Mouse (Mus musculus): Measurements from ENCODE around the gene Neurl3. TPM values are rescaled to one million over a fixed set of nuclear protein-coding genes. Genes with fewer than 3 reads are reported as not detected.
A peak's percentile ranks its signal among the peaks of the same experiment; 100 is the strongest.

Neurl3 gene
- polyA plus RNA-seq, 1 experiment from 2014 or later = 1.6 TPM

GRCm38 (mm10) chr1:36293470-36293869 is 19.0 kb upstream of the Neurl3 start:
- Histone ChIP-seq H3K4me2 (no peak overlapping the region), H3K9ac (no peak overlapping the region), H3K9me3 (no peaks in the 10 kb centered on the region), H3K27ac (replicated peaks) (no peak overlapping the region), H3K4me3 (no peak overlapping the region), H3K36me3 (no peaks in the 10 kb centered on the region), H3K4me1 (replicated peaks) (no peaks in the 10 kb centered on the region), H3K27me3 (no peaks in the 10 kb centered on the region; the same call in 1 of the 2 replicates)
- ATAC-seq (ENCODE audit: low FRiP score, low read depth) = no peak
- WGBS = 90% methylated on average over 8 of the region's 8 CpGs

DNA sequence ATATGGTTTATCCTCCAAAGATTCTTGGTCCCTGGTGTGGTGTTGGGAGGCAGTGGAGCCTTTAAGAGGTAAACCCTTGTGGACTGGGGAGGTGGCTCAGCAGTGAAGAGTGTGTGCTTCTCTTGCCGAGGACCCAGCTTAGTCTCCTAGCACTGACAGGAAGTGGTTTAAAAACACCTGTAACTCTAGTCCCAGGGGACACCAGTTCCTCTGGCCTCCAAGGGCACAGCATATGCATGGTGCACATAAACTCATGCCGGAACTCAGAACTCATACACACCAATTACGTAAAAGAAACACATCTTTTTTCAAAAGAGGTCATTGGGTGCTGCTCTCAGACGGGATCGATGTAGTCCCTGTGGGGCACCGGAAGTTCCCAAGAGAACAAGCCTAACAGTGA is 7.4 kb upstream of the Neurl3 start:
- ATAC-seq (ENCODE audit: low FRiP score, low read depth) = no peak
- Histone ChIP-seq H3K4me1 (replicated peaks) (no peaks in the 10 kb centered on the region), H3K27me3 (no peaks in the 10 kb centered on the region), H3K9me3 (no peaks in the 10 kb centered on the region), H3K4me3 (no peak overlapping the region), H3K4me2 (no peak overlapping the region), H3K27ac (replicated peaks) (no peak overlapping the region), H3K36me3 (no peaks in the 10 kb centered on the region), H3K9ac (no peak overlapping the region)
- WGBS = 90% methylated on average over 6 of the region's 6 CpGs

- Histone ChIP-seq H3K4me3 (no peak overlapping the region), H3K9ac (no peak overlapping the region), H3K4me1 (replicated peaks) (no peaks in the 10 kb centered on the region), H3K4me2 (no peak overlapping the region), H3K27me3 (no peaks in the 10 kb centered on the region), H3K36me3 (no peaks in the 10 kb centered on the region), H3K27ac (replicated peaks) (no peak overlapping the region), H3K9me3 (no peaks in the 10 kb centered on the region)
- 91% methylated on average over 3 of the region's 3 CpGs for WGBS
- ATAC-seq (ENCODE audit: low FRiP score, low read depth) = no peak
These were observed 6.5 kb upstream of the Neurl3 start for GRCm38 (mm10) chr1:36280938-36281337.

DNA sequence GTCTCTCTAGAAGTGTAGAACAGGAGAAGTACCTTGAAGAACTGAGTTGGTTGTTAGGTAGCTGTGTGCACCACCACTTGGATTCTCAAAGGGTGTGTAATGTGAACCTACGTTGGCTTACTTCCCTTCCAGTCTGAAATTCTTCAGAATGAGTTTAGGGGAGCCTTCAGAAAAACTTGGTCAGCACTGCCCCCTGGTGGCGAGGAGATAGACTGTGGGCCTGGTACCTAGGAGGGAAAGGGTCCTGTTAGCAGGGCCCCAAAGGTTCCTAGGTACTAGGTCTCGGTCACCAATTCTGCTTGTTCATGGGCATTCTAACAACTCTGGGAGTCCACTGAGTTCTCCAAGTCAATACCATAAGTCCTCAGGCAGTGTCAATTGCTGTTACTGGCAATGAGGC is 4.7 kb upstream of the Neurl3 start:
- no peak overlapping the region for H3K27ac ChIP-seq (replicated peaks)
- no peaks in the 10 kb centered on the region for H3K27me3 ChIP-seq
- no peaks in the 10 kb centered on the region for H3K36me3 ChIP-seq
- 32% methylated on average over 3 of the region's 3 CpGs for WGBS
- no peaks in the 10 kb centered on the region for H3K9me3 ChIP-seq
- ATAC-seq (ENCODE audit: low FRiP score, low read depth) = no peak
- no peak overlapping the region for H3K9ac ChIP-seq
- H3K4me2 ChIP-seq = no peak overlapping the region
- no peak overlapping the region for H3K4me3 ChIP-seq
- H3K4me1 ChIP-seq (replicated peaks) = no peaks in the 10 kb centered on the region

DNA sequence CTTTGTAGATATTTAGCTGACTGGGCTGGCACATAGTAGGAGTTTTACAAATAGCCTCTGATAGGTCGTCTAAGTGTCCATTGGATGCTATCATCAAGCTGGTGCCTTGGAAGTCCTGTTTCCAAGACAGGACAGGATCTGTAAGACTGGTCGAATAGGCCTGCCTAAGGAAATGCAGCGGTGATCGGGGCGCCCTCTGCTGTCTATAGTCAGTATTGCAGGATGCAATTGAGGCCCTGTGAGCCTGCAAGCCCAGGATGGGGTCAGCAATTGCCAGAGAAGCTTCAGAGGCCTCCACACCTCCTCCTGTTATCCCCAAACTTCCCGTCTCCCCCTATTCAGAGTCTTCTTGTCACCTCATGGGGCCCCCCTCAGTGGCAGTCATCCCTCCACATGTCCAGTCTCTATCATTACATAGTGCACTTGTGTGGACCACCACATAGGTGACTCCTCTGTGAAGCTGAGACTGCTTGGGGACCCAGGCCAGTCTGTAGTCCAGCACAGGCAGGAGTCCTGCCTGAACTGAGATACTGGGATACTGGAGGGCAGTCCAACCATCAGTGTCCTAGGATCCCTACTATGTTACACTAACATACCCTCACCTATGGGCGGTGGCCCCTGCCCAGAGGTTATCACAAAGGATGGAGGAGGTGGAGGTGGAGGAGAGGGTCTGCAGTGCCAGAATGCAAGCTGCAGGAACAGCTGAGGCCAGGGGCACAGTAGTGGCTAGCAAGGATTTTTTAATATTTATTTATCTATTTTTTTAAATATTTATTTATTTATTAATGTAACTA is 3.0 kb upstream of the Neurl3 start:
- H3K4me1 ChIP-seq (replicated peaks) = no peaks in the 10 kb centered on the region
- 0 out of 2 replicates have a peak, but pooled peaks have one; percentile 46 for ATAC-seq (ENCODE audit: low FRiP score, low read depth)
- 20% methylated on average over 7 of the region's 7 CpGs for WGBS
- H3K9ac ChIP-seq = no peak overlapping the region
- no peaks in the 10 kb centered on the region for H3K27me3 ChIP-seq
- H3K4me3 ChIP-seq = no peak overlapping the region
- no peak overlapping the region for H3K27ac ChIP-seq (replicated peaks)
- H3K36me3 ChIP-seq = no peaks in the 10 kb centered on the region
- H3K4me2 ChIP-seq = no peak overlapping the region
- H3K9me3 ChIP-seq = no peaks in the 10 kb centered on the region

GRCm38 (mm10) chr1:36275635-36276389 is 1.3 kb upstream of the Neurl3 start:
- Histone ChIP-seq H3K4me1 (replicated peaks) (no peaks in the 10 kb centered on the region), H3K4me2 (no peak overlapping the region), H3K4me3 (no peak overlapping the region), H3K9me3 (no peaks in the 10 kb centered on the region), H3K36me3 (no peaks in the 10 kb centered on the region), H3K27me3 (no peaks in the 10 kb centered on the region), H3K9ac (no peak overlapping the region), H3K27ac (replicated peaks) (no peak overlapping the region)
- ATAC-seq (ENCODE audit: low FRiP score, low read depth) = no peak
- 58% methylated on average over 13 of the region's 13 CpGs for WGBS

- H3K9ac ChIP-seq = no peak overlapping the region
- no peak for ATAC-seq (ENCODE audit: low FRiP score, low read depth)
- H3K4me1 ChIP-seq (replicated peaks) = no peaks in the 10 kb centered on the region
- H3K4me3 ChIP-seq = no peak overlapping the region
- H3K9me3 ChIP-seq = no peaks in the 10 kb centered on the region
- WGBS = 37% methylated on average over 9 of the region's 9 CpGs
- H3K36me3 ChIP-seq = no peaks in the 10 kb centered on the region
- H3K4me2 ChIP-seq = no peak overlapping the region
- H3K27me3 ChIP-seq = no peaks in the 10 kb centered on the region
- H3K27ac ChIP-seq (replicated peaks) = no peak overlapping the region
These were observed 1.2 kb downstream of the Neurl3 start for GRCm38 (mm10) chr1:36273288-36273687.

DNA sequence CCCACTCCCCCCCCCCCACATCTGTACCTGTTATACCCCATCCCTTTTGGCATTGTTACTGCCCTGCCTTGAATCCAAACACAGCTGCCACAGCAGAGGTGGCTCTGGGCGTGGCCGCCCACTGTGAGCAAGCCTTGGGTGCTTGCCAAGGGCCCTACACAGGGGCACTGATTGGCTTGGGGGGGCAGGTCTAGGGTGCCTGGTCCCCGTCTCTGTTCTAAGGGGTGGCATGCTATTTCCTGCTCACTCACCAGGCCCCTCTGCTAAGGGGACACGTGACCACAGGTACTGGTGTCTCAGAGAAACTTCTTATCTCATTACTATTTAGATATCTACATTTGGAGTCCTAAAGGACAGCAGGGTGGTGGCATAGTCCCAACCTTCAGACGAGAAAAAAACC is 1.9 kb downstream of the Neurl3 start:
- Histone ChIP-seq H3K4me3 (no peak overlapping the region), H3K9ac (no peak overlapping the region), H3K27ac (replicated peaks) (no peak overlapping the region), H3K36me3 (no peaks in the 10 kb centered on the region), H3K27me3 (no peaks in the 10 kb centered on the region), H3K4me1 (replicated peaks) (no peaks in the 10 kb centered on the region), H3K9me3 (no peaks in the 10 kb centered on the region), H3K4me2 (no peak overlapping the region)
- WGBS = 70% methylated on average over 5 of the region's 5 CpGs
- no peak for ATAC-seq (ENCODE audit: low FRiP score, low read depth)

- Histone ChIP-seq H3K27me3 (no peaks in the 10 kb centered on the region), H3K36me3 (no peaks in the 10 kb centered on the region), H3K9ac (no peak overlapping the region), H3K4me2 (no peak overlapping the region), H3K9me3 (no peaks in the 10 kb centered on the region), H3K4me1 (replicated peaks) (no peaks in the 10 kb centered on the region), H3K4me3 (no peak overlapping the region), H3K27ac (replicated peaks) (no peak overlapping the region)
- ATAC-seq (ENCODE audit: low FRiP score, low read depth) = no peak
- WGBS = 77% methylated on average over 8 of the region's 8 CpGs
These were observed 2.8 kb downstream of the Neurl3 start for GRCm38 (mm10) chr1:36271516-36272230.

DNA sequence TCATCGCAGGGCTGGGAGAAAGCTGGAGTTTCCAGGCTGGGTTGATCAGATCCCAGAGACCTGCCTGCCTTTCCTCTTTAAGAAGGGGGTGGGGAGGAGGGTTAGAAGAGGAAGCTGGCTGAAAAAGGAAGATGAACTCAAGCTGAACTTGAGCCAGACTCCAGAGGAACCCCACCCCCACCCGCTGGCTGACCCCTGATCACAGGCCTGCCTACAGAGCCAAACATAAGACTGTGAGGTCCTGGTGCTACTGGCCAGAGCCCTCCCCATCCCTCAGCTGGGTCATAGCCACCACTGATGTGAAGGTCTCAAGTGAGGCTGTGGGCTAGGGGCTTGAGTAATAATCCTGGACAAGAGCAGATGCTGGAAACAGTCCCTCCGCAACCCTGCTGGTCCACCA is 3.8 kb downstream of the Neurl3 start:
- H3K9me3 ChIP-seq = no peaks in the 10 kb centered on the region
- H3K4me2 ChIP-seq = no peak overlapping the region
- no peak overlapping the region for H3K27ac ChIP-seq (replicated peaks)
- H3K9ac ChIP-seq = no peak overlapping the region
- H3K4me1 ChIP-seq (replicated peaks) = no peaks in the 10 kb centered on the region
- H3K27me3 ChIP-seq = no peaks in the 10 kb centered on the region
- no peak overlapping the region for H3K4me3 ChIP-seq
- no peak for ATAC-seq (ENCODE audit: low FRiP score, low read depth)
- WGBS = 61% methylated on average over 3 of the region's 3 CpGs
- no peaks in the 10 kb centered on the region for H3K36me3 ChIP-seq

DNA sequence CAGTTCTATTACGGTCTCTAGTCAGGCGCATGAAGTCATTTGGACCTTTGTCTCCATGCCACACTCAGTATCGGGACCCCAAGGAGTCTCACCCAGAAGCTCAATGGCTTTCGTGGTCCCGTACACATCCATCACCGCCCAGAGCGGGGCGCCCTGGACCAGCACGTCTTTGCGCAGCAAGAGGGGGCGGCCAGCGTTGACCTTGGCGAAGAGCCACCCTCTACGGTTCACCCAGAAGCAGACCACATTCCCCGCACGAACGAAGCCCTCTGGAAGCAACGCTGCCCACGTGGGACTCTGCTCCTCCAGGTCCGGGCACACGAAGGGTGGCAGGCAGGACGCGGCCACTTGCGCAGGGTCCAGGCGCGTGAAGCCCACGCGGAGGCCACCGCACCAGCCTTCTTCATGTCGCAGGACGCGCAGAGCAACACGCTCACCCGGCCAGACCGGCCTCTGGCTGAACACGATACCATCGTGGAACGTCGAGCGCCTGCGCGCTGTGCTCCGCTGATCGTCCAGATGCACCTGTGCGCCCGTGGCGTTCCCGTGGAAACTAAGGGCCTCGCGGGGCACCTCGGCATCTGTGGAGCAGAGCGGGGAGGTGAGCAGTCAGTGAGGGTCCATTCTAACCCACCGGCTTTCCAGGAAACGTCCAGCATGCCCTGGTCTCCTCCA is 5.2 kb downstream of the Neurl3 start:
- ATAC-seq (ENCODE audit: low FRiP score, low read depth) = peak; percentile 49; the same call in 1 of the 2 replicates
- H3K27me3 ChIP-seq = no peaks in the 10 kb centered on the region
- no peaks in the 10 kb centered on the region for H3K36me3 ChIP-seq
- H3K9ac ChIP-seq = no peak overlapping the region
- peak overlapping the region; percentile 50 for H3K4me2 ChIP-seq
- no peak overlapping the region for H3K27ac ChIP-seq (replicated peaks)
- peak overlapping the region; percentile 28 for H3K4me3 ChIP-seq
- no peaks in the 10 kb centered on the region for H3K4me1 ChIP-seq (replicated peaks)
- WGBS = 39% methylated on average over 54 of the region's 54 CpGs
- no peaks in the 10 kb centered on the region for H3K9me3 ChIP-seq

Data from hindbrain, embryonic 15.5 days (tissue).